Mouse (Mus musculus): ENCODE data around the gene Gm20479. TPM values are rescaled to one million over a fixed set of nuclear protein-coding genes. Genes with fewer than 3 reads are reported as not detected.

The Gm20479 gene
- polyA plus RNA-seq, 1 experiment from 2014 or later, result not detected

GRCm38 (mm10) chr7:27360749-27361148 lies 3.5 kb upstream of the Gm20479 start:
- H3K4me2 ChIP-seq (ENCODE audit: low read depth, low read length, severe bottlenecking), result peak overlapping the region; percentile 35; the same call in 1 of the 2 replicates
- H3K36me3 ChIP-seq (ENCODE audit: control insufficient read depth, insufficient read depth, low read length), result no peaks in the 10 kb centered on the region
- peak overlapping the region; percentile 41; the same call in 1 of the 2 replicates for H3K4me3 ChIP-seq (ENCODE audit: low read depth, low read length)
- peaks cover 6% of the 10 kb centered on the region; the same call in 1 of the 2 replicates for H3K4me1 ChIP-seq (replicated peaks; ENCODE audit: control insufficient read depth, insufficient read depth, low read length)
- 52% methylated on average over 6 of the region's 6 CpGs for WGBS
- no peak for ATAC-seq (replicated peaks; ENCODE audit: low FRiP score)
- no peak overlapping the region for H3K27ac ChIP-seq (ENCODE audit: low read depth, low read length)
- H3K9ac ChIP-seq (ENCODE audit: low read length), result no peak overlapping the region
- H3K27me3 ChIP-seq (ENCODE audit: control insufficient read depth, insufficient read depth, low read length), result peaks cover 49% of the 10 kb centered on the region
- no peaks in the 10 kb centered on the region for H3K9me3 ChIP-seq (ENCODE audit: control insufficient read depth, low read length)
- DNase-seq (ENCODE audit: low spot score), result no peak

GRCm38 (mm10) chr7:27359706-27360358 lies 2.6 kb upstream of the Gm20479 start:
- Histone ChIP-seq H3K27ac (ENCODE audit: low read depth, low read length) (no peak overlapping the region), H3K36me3 (ENCODE audit: control insufficient read depth, insufficient read depth, low read length) (no peaks in the 10 kb centered on the region), H3K9ac (ENCODE audit: low read length) (no peak overlapping the region), H3K4me3 (ENCODE audit: low read depth, low read length) (no peak overlapping the region), H3K4me2 (ENCODE audit: low read depth, low read length, severe bottlenecking) (no peak overlapping the region), H3K27me3 (ENCODE audit: control insufficient read depth, insufficient read depth, low read length) (peaks cover 40% of the 10 kb centered on the region), H3K9me3 (ENCODE audit: control insufficient read depth, low read length) (no peaks in the 10 kb centered on the region), H3K4me1 (replicated peaks; ENCODE audit: control insufficient read depth, insufficient read depth, low read length) (peaks cover 8% of the 10 kb centered on the region; the same call in 1 of the 2 replicates)
- no peak for ATAC-seq (replicated peaks; ENCODE audit: low FRiP score)
- WGBS, result 87% methylated on average over 9 of the region's 9 CpGs
- DNase-seq (ENCODE audit: low spot score), result no peak

GRCm38 (mm10) chr7:27359162-27359561 lies 1.9 kb upstream of the Gm20479 start:
- Histone ChIP-seq H3K27me3 (ENCODE audit: control insufficient read depth, insufficient read depth, low read length) (peaks cover 33% of the 10 kb centered on the region), H3K9me3 (ENCODE audit: control insufficient read depth, low read length) (no peaks in the 10 kb centered on the region)
- WGBS, result 60% methylated on average over 2 of the region's 2 CpGs

GRCm38 (mm10) chr7:27357595-27357978 lies 368 bp upstream of the Gm20479 start:
- Histone ChIP-seq H3K27me3 (ENCODE audit: control insufficient read depth, insufficient read depth, low read length) (peaks cover 19% of the 10 kb centered on the region), H3K9me3 (ENCODE audit: control insufficient read depth, low read length) (no peaks in the 10 kb centered on the region), H3K4me3 (ENCODE audit: low read depth, low read length) (no peak overlapping the region), H3K4me2 (ENCODE audit: low read depth, low read length, severe bottlenecking) (no peak overlapping the region), H3K36me3 (ENCODE audit: control insufficient read depth, insufficient read depth, low read length) (no peaks in the 10 kb centered on the region), H3K27ac (ENCODE audit: low read depth, low read length) (no peak overlapping the region), H3K9ac (ENCODE audit: low read length) (no peak overlapping the region), H3K4me1 (replicated peaks; ENCODE audit: control insufficient read depth, insufficient read depth, low read length) (peaks cover 6% of the 10 kb centered on the region; the same call in 1 of the 2 replicates)
- ATAC-seq (replicated peaks; ENCODE audit: low FRiP score) (no peak), DNase-seq (ENCODE audit: low spot score) (no peak)
- 24% methylated on average over 3 of the region's 3 CpGs for WGBS

More at GRCm38 (mm10) chr7:27359162-27359561, 1.9 kb upstream of the Gm20479 start:
- Histone ChIP-seq H3K4me2 (ENCODE audit: low read depth, low read length, severe bottlenecking) (no peak overlapping the region), H3K9ac (ENCODE audit: low read length) (no peak overlapping the region), H3K4me3 (ENCODE audit: low read depth, low read length) (no peak overlapping the region), H3K36me3 (ENCODE audit: control insufficient read depth, insufficient read depth, low read length) (no peaks in the 10 kb centered on the region), H3K27ac (ENCODE audit: low read depth, low read length) (no peak overlapping the region), H3K4me1 (replicated peaks; ENCODE audit: control insufficient read depth, insufficient read depth, low read length) (peaks cover 7% of the 10 kb centered on the region; the same call in 1 of the 2 replicates)
- no peak for ATAC-seq (replicated peaks; ENCODE audit: low FRiP score)
- DNase-seq (ENCODE audit: low spot score), result no peak

- DNase-seq (ENCODE audit: low spot score), result no peak
- peak overlapping the region; percentile 68 for H3K4me2 ChIP-seq (ENCODE audit: low read depth, low read length, severe bottlenecking)
- WGBS, result 3% methylated on average over 16 of the region's 16 CpGs
- H3K27me3 ChIP-seq (ENCODE audit: control insufficient read depth, insufficient read depth, low read length), result peaks cover 14% of the 10 kb centered on the region
- ATAC-seq (replicated peaks; ENCODE audit: low FRiP score), result peak; percentile 44
- peak overlapping the region; percentile 9; the same call in 1 of the 2 replicates for H3K9ac ChIP-seq (ENCODE audit: low read length)
- no peaks in the 10 kb centered on the region for H3K9me3 ChIP-seq (ENCODE audit: control insufficient read depth, low read length)
- peak overlapping the region; percentile 68 for H3K4me3 ChIP-seq (ENCODE audit: low read depth, low read length)
- H3K36me3 ChIP-seq (ENCODE audit: control insufficient read depth, insufficient read depth, low read length), result no peaks in the 10 kb centered on the region; the same call in 1 of the 2 replicates
- H3K4me1 ChIP-seq (replicated peaks; ENCODE audit: control insufficient read depth, insufficient read depth, low read length), result peaks cover 6% of the 10 kb centered on the region; the same call in 1 of the 2 replicates
- no peak overlapping the region for H3K27ac ChIP-seq (ENCODE audit: low read depth, low read length)
These were observed 971 bp downstream of the Gm20479 start for GRCm38 (mm10) chr7:27356248-27356647.

GRCm38 (mm10) chr7:27355745-27356240 lies 1.4 kb downstream of the Gm20479 start, which contains the start of gene Shkbp1:
Shkbp1 (minus strand) TSS chr7:27356019.
- peak; percentile 92 for DNase-seq (ENCODE audit: low spot score)
- no peak within 1 kb of the TSS for H3K27ac ChIP-seq (ENCODE audit: low read depth, low read length)
- peak within 1 kb of the TSS; percentile 67 for H3K9ac ChIP-seq (ENCODE audit: low read length)
- peaks cover 14% of the 10 kb centered on the region for H3K27me3 ChIP-seq (ENCODE audit: control insufficient read depth, insufficient read depth, low read length)
- peak within 1 kb of the TSS; percentile 68 for H3K4me3 ChIP-seq (ENCODE audit: low read depth, low read length)
- peak; percentile 94 for ATAC-seq (replicated peaks; ENCODE audit: low FRiP score)
- peak within 1 kb of the TSS; percentile 68 for H3K4me2 ChIP-seq (ENCODE audit: low read depth, low read length, severe bottlenecking)
- H3K4me1 ChIP-seq (replicated peaks; ENCODE audit: control insufficient read depth, insufficient read depth, low read length), result peaks cover 6% of the 10 kb centered on the region; the same call in 1 of the 2 replicates
- 1% methylated on average over 34 of the region's 34 CpGs for whole genome bisulfite sequencing
- no peaks in the 10 kb centered on the region for H3K9me3 ChIP-seq (ENCODE audit: control insufficient read depth, low read length)
- no peaks in the 10 kb centered on the region; the same call in 1 of the 2 replicates for H3K36me3 ChIP-seq (ENCODE audit: control insufficient read depth, insufficient read depth, low read length)

- Histone ChIP-seq H3K4me2 (ENCODE audit: low read depth, low read length, severe bottlenecking) (peak overlapping the region; percentile 68), H3K27me3 (ENCODE audit: control insufficient read depth, insufficient read depth, low read length) (peaks cover 14% of the 10 kb centered on the region), H3K36me3 (ENCODE audit: control insufficient read depth, insufficient read depth, low read length) (peaks cover 3% of the 10 kb centered on the region; the same call in 1 of the 2 replicates), H3K4me1 (replicated peaks; ENCODE audit: control insufficient read depth, insufficient read depth, low read length) (peaks cover 6% of the 10 kb centered on the region; the same call in 1 of the 2 replicates), H3K4me3 (ENCODE audit: low read depth, low read length) (peak overlapping the region; percentile 68), H3K27ac (ENCODE audit: low read depth, low read length) (no peak overlapping the region), H3K9ac (ENCODE audit: low read length) (peak overlapping the region; percentile 67), H3K9me3 (ENCODE audit: control insufficient read depth, low read length) (no peaks in the 10 kb centered on the region)
- DNase-seq (ENCODE audit: low spot score), result no peak
- 8% methylated on average over 14 of the region's 14 CpGs for WGBS
- ATAC-seq (replicated peaks; ENCODE audit: low FRiP score), result no peak
These were observed 2.0 kb downstream of the Gm20479 start for GRCm38 (mm10) chr7:27355261-27355660.

GRCm38 (mm10) chr7:27354783-27355182 lies 2.4 kb downstream of the Gm20479 start:
- DNase-seq (ENCODE audit: low spot score) (no peak), ATAC-seq (replicated peaks; ENCODE audit: low FRiP score) (no peak)
- peak overlapping the region; percentile 68 for H3K4me2 ChIP-seq (ENCODE audit: low read depth, low read length, severe bottlenecking)
- H3K9ac ChIP-seq (ENCODE audit: low read length), result peak overlapping the region; percentile 67; the same call in 1 of the 2 replicates
- H3K4me1 ChIP-seq (replicated peaks; ENCODE audit: control insufficient read depth, insufficient read depth, low read length), result peaks cover 6% of the 10 kb centered on the region; the same call in 1 of the 2 replicates
- H3K27me3 ChIP-seq (ENCODE audit: control insufficient read depth, insufficient read depth, low read length), result peaks cover 14% of the 10 kb centered on the region
- peaks cover 4% of the 10 kb centered on the region; the same call in 1 of the 2 replicates for H3K36me3 ChIP-seq (ENCODE audit: control insufficient read depth, insufficient read depth, low read length)
- WGBS, result 44% methylated on average over 4 of the region's 4 CpGs
- no peaks in the 10 kb centered on the region for H3K9me3 ChIP-seq (ENCODE audit: control insufficient read depth, low read length)
- peak overlapping the region; percentile 68 for H3K4me3 ChIP-seq (ENCODE audit: low read depth, low read length)
- no peak overlapping the region for H3K27ac ChIP-seq (ENCODE audit: low read depth, low read length)
